Mouse (Mus musculus): ENCODE data around the gene Rnf123.

The Rnf123 gene

GRCm38 (mm10) chr9:108104766-108105548 is 21.8 kb upstream of the Rnf123 start:
- DNase-seq (ENCODE audit: low spot score): no peak

- DNase-seq (ENCODE audit: low spot score): no peak
These were observed 16.5 kb upstream of the Rnf123 start for GRCm38 (mm10) chr9:108099619-108100018.

- DNase-seq (ENCODE audit: low spot score): no peak
These were observed 13.0 kb upstream of the Rnf123 start for GRCm38 (mm10) chr9:108095949-108096712.

GRCm38 (mm10) chr9:108095518-108095917 is 12.4 kb upstream of the Rnf123 start:
- DNase-seq (ENCODE audit: low spot score): peak; percentile 80

GRCm38 (mm10) chr9:108094998-108095411 is 11.9 kb upstream of the Rnf123 start:
- peak; percentile 33 for DNase-seq (ENCODE audit: low spot score)

- peak; percentile 92 for DNase-seq (ENCODE audit: low spot score)
These were observed 11.2 kb upstream of the Rnf123 start, which contains the start of gene Apeh for GRCm38 (mm10) chr9:108094184-108094941. Gene Apeh, minus strand, starts transcription at chr9:108094606.

GRCm38 (mm10) chr9:108093586-108093985 is 10.4 kb upstream of the Rnf123 start:
- peak; percentile 12 for DNase-seq (ENCODE audit: low spot score)

GRCm38 (mm10) chr9:108090611-108091120 is 7.5 kb upstream of the Rnf123 start:
- DNase-seq (ENCODE audit: low spot score): no peak

GRCm38 (mm10) chr9:108085261-108085660 is 2.1 kb upstream of the Rnf123 start:
- DNase-seq (ENCODE audit: low spot score): no peak

- no peak for DNase-seq (ENCODE audit: low spot score)
These were observed 415 bp upstream of the Rnf123 start for GRCm38 (mm10) chr9:108083561-108083960.

- DNase-seq (ENCODE audit: low spot score): no peak
These were observed 597 bp downstream of the Rnf123 start for GRCm38 (mm10) chr9:108082549-108082948.

- no peak for DNase-seq (ENCODE audit: low spot score)
These were observed 3.0 kb downstream of the Rnf123 start, which contains the start of gene Mst1 for GRCm38 (mm10) chr9:108080168-108080567. Gene Mst1, plus strand, starts transcription at chr9:108080436.

GRCm38 (mm10) chr9:108073141-108073930 is 9.8 kb downstream of the Rnf123 start:
- no peak for DNase-seq (ENCODE audit: low spot score)

- DNase-seq (ENCODE audit: low spot score): no peak
These were observed 10.6 kb downstream of the Rnf123 start for GRCm38 (mm10) chr9:108072481-108072924.

- DNase-seq (ENCODE audit: low spot score): no peak
These were observed 11.3 kb downstream of the Rnf123 start for GRCm38 (mm10) chr9:108071801-108072200.

GRCm38 (mm10) chr9:108069529-108069928 is 13.6 kb downstream of the Rnf123 start:
- DNase-seq (ENCODE audit: low spot score): no peak

GRCm38 (mm10) chr9:108069007-108069406 is 14.1 kb downstream of the Rnf123 start:
- no peak for DNase-seq (ENCODE audit: low spot score)

GRCm38 (mm10) chr9:108067900-108068299 is 15.2 kb downstream of the Rnf123 start:
- peak; percentile 91 for DNase-seq (ENCODE audit: low spot score)

GRCm38 (mm10) chr9:108067199-108067598 is 15.9 kb downstream of the Rnf123 start:
- no peak for DNase-seq (ENCODE audit: low spot score)

GRCm38 (mm10) chr9:108065491-108066011 is 17.6 kb downstream of the Rnf123 start:
- DNase-seq (ENCODE audit: low spot score): peak; percentile 76

GRCm38 (mm10) chr9:108063361-108063760 is 19.8 kb downstream of the Rnf123 start:
- no peak for DNase-seq (ENCODE audit: low spot score)
